Mouse (Mus musculus) left cerebral cortex, postnatal 10 days (tissue): ENCODE results near the gene Cachd1. TPM values are rescaled to one million over a fixed set of nuclear protein-coding genes. Genes with fewer than 3 reads are reported as not detected.

ENCODE experiments used
- DNase-seq, 2 experiments: peaks; one replicate each; pipeline ENCODE4 v3.0.0; 2021 to 2022; ENCODE audit warnings: low spot score in 2 of 2, mixed read lengths in 1 of 2; ENCODE audit errors: extremely low spot score in 1 of 2
- intact Hi-C: fragments of 180-260 bp; cut with DNase I; formaldehyde crosslinking; loops from one replicate; pipeline ENCODE4 v1.15.1; 2025
- total RNA-seq, 2 experiments: library from RNA; stranded (reverse); gene quantifications; 2 replicates each; pipeline ENCODE4 v1.2.3; 2021

The Cachd1 gene
- total RNA-seq: 10 to 100 TPM; 12.7 to 21.5 TPM

DNA sequence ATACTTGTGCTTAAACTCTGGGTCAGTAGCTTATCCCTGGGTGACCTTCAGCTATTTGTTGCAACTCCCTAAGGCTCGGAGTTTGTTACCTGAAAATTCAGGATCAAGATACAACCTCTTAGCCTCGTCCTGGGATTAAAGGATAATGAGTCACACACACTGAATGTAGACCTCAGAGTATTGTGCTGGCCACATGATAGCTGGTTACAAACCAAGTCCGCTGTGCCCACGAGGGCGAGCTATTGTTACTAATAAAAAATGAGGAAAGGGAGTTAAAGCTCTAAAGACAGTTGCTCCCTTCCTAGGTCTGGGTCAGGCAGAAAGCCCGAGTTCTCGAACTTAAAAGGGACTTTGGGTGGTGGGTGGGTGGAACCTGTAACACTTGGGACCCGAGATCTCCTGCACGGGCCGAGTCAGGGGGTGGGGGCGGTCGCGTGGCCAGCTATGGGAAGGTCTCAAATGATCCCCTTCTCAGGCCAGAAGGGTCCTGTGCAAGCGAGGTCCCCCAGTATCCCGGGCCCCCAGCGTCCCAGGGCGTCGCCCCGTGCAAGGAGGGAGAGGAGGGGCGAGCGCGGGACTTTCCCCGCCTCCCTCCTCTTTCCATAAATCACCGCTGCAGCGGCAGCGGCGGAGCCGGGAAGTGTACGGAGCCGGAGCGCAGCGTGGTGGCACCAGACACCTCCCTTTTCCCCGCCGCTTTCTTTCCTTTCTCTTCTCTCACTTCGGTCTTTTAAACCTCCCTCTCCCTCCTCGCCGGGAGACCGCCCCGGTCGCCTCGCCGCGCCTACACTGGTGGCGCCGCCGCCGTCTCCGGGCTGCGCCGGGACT, at the start of gene Cachd1:
Cachd1 (plus strand) TSS at position 633 of the 828 bp plus-strand sequence.
- DNase-seq: peak; percentile 40 to 77
- intact Hi-C loops: loop anchor here (5.0 to 10.0 kb wide), 3 partner anchors 181 to 216 kb away; no protein-coding TSS in a partner anchor

- DNase-seq: no peak
- intact Hi-C loops: loop anchor here (5.0 kb wide), 1 partner anchor 263 kb away; no protein-coding TSS in a partner anchor
These were observed 47.5 kb upstream of the Cachd1 start for GRCm38 (mm10) chr4:100728896-100729479.

DNA sequence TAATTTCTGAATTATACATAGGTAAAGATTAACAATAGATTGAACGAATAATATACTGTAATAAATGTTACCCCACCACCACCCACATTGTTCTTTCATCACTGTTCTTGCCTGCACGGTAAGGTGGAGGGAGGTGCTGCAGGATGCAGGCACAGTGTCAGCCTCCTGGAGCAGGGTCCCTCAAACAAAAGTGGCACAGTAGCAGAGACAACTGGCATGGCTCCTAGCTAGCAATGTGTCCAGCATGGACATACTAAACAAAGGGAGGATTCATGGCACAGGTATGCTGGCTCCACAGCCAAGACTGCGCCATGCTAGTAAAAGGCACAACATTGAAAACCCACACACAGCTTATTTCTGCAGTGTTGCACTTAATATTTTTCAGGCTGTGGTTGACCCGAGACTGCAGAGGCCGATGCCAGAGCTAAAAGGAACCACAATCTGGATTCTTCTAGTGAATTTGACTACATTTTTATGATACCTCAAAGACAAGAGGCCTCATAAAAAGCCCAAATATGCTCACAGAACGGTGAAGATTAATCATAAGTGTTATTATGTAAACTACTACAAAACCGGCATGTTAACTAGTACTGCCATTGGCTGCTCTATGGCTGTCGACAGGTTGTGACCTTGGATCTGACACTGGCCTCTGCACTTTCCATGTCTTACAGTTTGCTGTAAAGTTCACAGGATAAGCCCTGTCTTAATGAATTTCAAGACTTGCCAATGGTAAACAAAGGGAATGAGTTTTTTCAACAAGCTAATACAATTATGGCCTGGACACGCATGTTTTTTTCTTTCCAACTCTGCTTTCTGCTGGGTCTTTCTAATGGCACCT, 41.2 kb upstream of the Cachd1 start:
- DNase-seq: no peak
- intact Hi-C loops: no loop called here

- intact Hi-C loops: no loop called here
These were observed 40.5 kb upstream of the Cachd1 start for GRCm38 (mm10) chr4:100735936-100736349.

DNA sequence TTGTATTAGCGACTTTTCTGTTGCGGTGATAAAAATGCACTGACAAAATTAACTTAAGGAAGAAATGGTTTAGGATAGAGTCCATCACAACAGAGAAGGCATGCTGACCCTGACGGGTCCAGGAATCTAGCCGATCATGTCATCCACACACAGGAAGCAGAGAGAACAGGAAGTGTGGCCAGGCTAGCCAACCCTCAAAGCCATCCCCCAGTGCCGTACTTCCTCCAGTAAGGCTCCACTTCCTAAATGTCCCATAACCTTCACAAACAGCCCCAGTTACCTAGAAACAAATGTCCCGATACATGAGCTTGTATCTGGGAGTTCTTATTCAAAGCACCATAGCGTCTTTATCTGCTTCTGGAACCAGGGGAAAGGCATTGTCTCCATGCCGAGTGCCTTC, 32.9 kb upstream of the Cachd1 start:
- no peak for DNase-seq
- intact Hi-C loops: no loop called here

More at GRCm38 (mm10) chr4:100735936-100736349, 40.5 kb upstream of the Cachd1 start:
- no peak for DNase-seq

DNA sequence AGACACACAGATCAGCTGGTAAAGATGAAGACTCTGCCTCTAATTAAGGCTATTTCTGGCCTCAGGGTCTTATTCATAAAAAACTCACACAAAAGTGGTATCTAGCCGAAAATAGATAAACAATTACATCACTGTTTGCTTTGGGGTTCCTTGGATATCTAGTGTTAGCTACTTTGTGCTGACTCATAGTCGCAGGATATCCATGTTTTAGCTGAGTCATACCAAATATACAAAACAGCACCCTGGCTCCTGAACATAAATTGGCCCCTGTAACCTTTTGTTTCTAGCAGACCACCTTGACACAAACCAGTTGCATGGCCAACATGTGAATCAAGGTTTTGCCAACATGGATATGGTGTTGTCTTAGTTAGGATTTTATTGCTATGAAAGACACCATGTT, 24.2 kb upstream of the Cachd1 start:
- DNase-seq: no peak
- intact Hi-C loops: no loop called here

- intact Hi-C loops: no loop called here
- DNase-seq: no peak
These were observed 20.8 kb upstream of the Cachd1 start for GRCm38 (mm10) chr4:100755632-100756031.

DNA sequence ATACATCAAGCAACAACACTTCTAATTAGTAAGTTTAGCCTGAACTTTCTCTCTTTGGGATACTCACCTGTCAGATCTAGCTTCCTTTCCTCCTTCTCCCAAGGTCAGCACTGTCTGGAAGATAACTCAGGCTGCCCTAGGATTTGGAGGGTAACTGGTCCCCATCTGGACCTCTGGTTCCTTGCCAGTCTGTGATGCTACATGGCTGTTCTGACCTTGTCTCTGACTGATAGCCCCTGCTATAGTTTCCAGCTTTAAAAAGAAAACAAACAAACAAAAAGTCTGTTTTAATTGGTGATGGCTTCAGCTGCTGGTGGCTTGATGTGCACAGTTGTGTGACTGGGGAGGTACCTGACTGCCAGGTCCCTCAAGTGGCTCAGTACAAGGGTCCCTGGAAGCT, 20.0 kb upstream of the Cachd1 start:
- no peak for DNase-seq
- intact Hi-C loops: no loop called here

GRCm38 (mm10) chr4:100758265-100758898, 18.1 kb upstream of the Cachd1 start:
- no peak for DNase-seq
- intact Hi-C loops: no loop called here

DNA sequence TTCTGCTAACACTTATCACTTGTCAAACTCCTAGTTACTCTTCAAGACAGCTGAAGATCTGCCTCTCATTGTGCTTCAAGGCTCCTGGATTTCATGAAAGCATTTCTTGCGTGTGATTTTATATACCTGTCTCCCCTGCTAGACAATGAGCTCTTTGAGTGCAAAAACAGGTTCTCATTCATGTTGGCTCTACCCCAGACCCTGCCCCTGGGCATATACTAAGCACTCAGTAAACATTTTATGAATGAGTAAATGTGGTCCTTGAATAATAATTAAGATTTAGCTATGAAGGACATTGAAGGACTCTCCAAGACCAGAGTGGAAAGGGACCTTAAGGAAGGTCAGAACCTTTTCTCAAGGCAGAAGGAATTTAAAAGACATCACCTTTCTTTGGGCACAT, 16.9 kb upstream of the Cachd1 start:
- no peak for DNase-seq
- intact Hi-C loops: no loop called here

DNA sequence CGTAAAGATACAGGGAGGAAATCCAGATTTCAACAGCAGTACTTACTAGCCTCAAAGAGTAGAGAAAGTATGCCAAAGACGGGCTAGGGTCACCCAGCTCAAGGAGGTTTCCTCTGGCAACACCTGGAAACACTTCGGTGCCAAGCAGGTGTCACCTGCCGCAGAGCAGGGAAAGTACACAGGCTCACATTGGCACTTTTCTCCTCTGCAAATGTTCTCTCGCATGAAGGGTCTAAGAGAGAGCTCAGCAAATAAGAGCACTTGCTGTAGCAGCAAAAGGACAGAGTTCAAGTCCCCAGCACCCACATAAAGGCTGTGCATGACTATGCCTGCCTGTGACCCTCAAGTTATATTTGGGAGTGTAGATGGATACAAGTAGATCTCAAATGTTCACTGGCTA, 16.1 kb upstream of the Cachd1 start:
- DNase-seq: no peak
- intact Hi-C loops: no loop called here

GRCm38 (mm10) chr4:100768606-100769005, 7.9 kb upstream of the Cachd1 start:
- intact Hi-C loops: no loop called here
- no peak for DNase-seq

- DNase-seq: peak in 1 of 2 experiments; percentile 67
- intact Hi-C loops: loop anchor here (5.0 to 10.0 kb wide), 3 partner anchors 182 to 215 kb away; no protein-coding TSS in a partner anchor
These were observed 448 bp downstream of the Cachd1 start for GRCm38 (mm10) chr4:100776871-100777375.

GRCm38 (mm10) chr4:100777376-100778041, 1.0 kb downstream of the Cachd1 start:
- intact Hi-C loops: loop anchor here (5.0 to 10.0 kb wide), 3 partner anchors 183 to 215 kb away; no protein-coding TSS in a partner anchor
- peak in 1 of 2 experiments; percentile 65 for DNase-seq

DNA sequence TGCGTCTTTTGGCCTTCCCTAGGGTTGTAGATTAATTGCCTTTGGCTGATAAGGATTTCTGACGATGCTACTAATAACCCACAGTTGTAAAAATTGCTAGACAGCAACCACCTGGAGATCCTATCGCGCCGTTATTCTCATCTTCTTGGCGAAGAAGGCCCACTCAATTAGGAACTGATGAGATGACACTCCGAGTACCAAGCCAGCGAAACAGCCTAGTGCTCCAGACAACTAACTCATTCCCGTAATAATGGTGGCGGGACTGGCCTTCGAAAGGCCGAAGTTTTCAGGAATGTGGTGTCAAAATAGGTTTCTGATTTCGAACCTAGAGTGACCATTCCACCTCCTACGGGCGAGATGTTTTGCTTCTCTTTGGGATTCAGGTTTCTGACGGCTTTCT, 1.6 kb downstream of the Cachd1 start:
- intact Hi-C loops: loop anchor here (5.0 to 10.0 kb wide), 3 partner anchors 183 to 214 kb away; no protein-coding TSS in a partner anchor
- DNase-seq: no peak

GRCm38 (mm10) chr4:100779023-100779422, 2.5 kb downstream of the Cachd1 start:
- no peak for DNase-seq
- intact Hi-C loops: loop anchor here (5.0 to 10.0 kb wide), 3 partner anchors 184 to 213 kb away; no protein-coding TSS in a partner anchor

DNA sequence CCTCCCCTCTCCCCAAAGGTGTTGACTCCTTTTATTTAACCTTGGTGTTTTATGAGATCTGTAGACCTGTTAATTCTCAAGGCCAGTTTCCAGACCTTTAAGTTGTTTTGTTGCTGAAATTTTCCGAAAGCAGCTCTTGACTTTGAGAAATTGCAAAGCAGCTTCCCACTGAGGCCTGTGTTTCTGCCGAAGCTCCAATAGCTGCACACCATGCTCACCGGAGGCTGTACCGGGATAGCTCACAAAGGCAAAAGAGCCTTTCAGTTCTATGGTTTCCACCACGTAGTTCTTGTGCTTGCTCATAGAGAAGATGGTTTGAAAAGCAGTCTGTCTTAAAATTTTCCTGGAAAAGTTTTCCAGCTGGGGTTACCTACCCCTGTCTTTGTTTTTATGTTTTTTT, 3.2 kb downstream of the Cachd1 start:
- intact Hi-C loops: loop anchor here (5.0 to 10.0 kb wide), 3 partner anchors 185 to 213 kb away; no protein-coding TSS in a partner anchor
- no peak for DNase-seq

- intact Hi-C loops: no loop called here
- DNase-seq: no peak
These were observed 4.4 kb downstream of the Cachd1 start for GRCm38 (mm10) chr4:100780911-100781310.
